Mouse (Mus musculus) ovary, adult 10 weeks (tissue): ENCODE measurements around the gene Zfp955b. TPM values are rescaled to one million over a fixed set of nuclear protein-coding genes. Genes with fewer than 3 reads are reported as not detected.

Source experiments
- polyA plus RNA-seq: library from polyadenylated mRNA; stranded (reverse); fragments of 350-450 nt; fragmentation: Illumina TruSeq; extraction: RNeasy Lipid Tissue Mini Kit (QIAGEN cat#74804); gene quantifications from one replicate; pipeline ENCODE4 v1.2.3, GENCODE M21; 2014

The Zfp955b gene
- 31.4 TPM for polyA plus RNA-seq

DNA sequence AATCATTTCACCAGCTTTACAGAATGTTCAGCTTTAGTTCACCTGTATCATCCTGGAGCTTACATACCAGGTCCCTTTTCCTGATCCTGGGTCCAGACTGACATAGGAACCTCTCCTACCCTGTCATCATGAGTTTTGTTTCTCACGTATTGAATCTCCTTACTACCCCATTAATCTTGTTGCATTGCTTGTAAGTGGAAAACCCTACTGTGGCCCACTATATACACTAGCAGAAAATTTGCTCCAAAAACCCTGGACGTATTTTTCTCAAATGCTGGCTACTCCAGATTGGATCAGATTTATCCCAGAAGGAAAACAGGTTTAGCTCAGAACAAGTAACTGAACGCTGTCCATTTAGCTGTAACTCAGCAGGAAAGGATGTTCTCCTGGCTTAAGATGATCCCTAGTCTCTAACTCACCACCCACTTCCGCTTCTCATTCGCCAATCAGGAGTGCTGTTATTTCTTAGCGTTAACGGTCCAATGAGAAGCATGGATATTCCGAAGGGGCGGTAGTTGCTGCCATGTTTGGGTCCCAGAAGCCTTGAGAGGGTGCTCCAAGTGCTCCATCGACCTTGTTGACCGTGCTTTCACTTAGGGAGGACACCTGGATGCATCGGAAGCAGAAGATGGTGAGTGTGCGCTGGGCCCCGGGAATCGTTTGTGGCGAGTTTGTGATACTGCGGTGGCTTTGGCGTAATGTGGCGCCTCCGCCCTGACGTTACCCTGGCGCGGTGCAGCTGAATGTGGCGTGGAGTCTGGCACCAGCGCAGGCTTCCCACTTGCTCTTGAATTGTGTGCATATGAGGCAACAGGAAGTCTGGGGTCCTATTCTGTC, at the start of gene Zfp955b:
TSS of gene Zfp955b (plus strand) at position 506 of the 837 bp plus-strand sequence.

DNA sequence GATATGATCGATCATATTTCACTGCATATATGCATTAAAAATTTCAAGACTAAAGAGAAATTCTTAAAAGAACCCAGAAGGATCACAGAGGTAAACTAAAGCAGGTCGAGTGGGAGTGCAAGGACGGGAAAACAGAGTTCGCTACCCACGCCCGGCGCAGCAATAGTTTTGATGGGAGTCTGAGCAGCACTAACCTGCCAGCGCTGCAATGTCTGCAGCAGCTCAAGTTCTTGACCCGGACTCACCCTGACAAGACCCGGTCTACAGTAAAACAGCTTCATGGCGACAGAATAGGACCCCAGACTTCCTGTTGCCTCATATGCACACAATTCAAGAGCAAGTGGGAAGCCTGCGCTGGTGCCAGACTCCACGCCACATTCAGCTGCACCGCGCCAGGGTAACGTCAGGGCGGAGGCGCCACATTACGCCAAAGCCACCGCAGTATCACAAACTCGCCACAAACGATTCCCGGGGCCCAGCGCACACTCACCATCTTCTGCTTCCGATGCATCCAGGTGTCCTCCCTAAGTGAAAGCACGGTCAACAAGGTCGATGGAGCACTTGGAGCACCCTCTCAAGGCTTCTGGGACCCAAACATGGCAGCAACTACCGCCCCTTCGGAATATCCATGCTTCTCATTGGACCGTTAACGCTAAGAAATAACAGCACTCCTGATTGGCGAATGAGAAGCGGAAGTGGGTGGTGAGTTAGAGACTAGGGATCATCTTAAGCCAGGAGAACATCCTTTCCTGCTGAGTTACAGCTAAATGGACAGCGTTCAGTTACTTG, 34.6 kb upstream of the Zfp955b start, which contains the start of gene Zfp955a:
TSS of gene Zfp955a (minus strand) at position 616 of the 789 bp plus-strand sequence.

DNA sequence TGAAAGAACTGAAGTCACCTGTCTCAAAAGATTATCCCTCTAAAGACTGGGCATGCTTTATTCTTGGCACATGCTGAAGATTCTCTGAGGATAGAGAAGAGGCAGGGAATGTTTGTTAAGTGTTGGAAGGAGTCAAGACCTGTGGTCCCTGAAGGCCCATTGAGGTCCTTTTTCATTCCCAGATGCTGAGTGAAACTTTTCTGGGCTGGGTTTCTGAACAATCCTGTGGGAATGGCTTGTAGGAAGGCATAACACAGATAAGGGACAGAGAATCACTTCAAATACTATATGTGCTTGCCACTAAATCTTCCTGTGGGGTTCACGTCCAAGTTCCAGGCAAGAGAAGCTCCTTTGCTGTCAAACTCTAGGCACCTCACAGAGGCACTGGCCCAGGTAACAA, 25.0 kb upstream of the Zfp955b start, which contains the start of gene Olfr63:
TSS of gene Olfr63 (plus strand) at position 301 of the 400 bp plus-strand sequence.

Other genes starting within 250 kb of the Zfp955b start
- gene 4921501E09Rik, start 221.5 kb upstream of the Zfp955b start, polyA plus RNA-seq = not detected
- gene Zfp563, start 200.2 kb upstream of the Zfp955b start, polyA plus RNA-seq = 36.2 TPM
- gene Morc2b, start 149.9 kb upstream of the Zfp955b start, polyA plus RNA-seq = not detected
- gene Olfr55, start 121.1 kb upstream of the Zfp955b start, polyA plus RNA-seq = not detected
- gene Olfr239, start 98.2 kb upstream of the Zfp955b start, polyA plus RNA-seq = not detected
- not detected for gene Olfr1564, start 67.9 kb upstream of the Zfp955b start, polyA plus RNA-seq
- 58.6 TPM for gene Zfp955a, start 34.4 kb upstream of the Zfp955b start, polyA plus RNA-seq
- not detected for gene Olfr63, start 24.9 kb upstream of the Zfp955b start, polyA plus RNA-seq
- gene Zfp81, start 69.3 kb downstream of the Zfp955b start, polyA plus RNA-seq = 86.0 TPM
- gene Zfp101, start 105.1 kb downstream of the Zfp955b start, polyA plus RNA-seq = 38.9 TPM
- not detected for gene Actl9, start 143.4 kb downstream of the Zfp955b start, polyA plus RNA-seq
- 6.2 TPM for gene Adamts10, start 234.7 kb downstream of the Zfp955b start, polyA plus RNA-seq